Mouse (Mus musculus) kidney, adult 8-10 months (tissue): Measurements from ENCODE around the gene Dnajb8.

ENCODE experiments used
- DNase-seq, 2 experiments: peaks; one replicate each; pipeline ENCODE4 v3.0.0; 2022

Dnajb8 gene

GRCm38 (mm10) chr6:88221968-88222367 is at the start of gene Dnajb8:
TSS of gene Dnajb8 (plus strand) at chr6:88222268.
- no peak for DNase-seq

- DNase-seq = no peak
Measured at GRCm38 (mm10) chr6:88174191-88174590, 47.9 kb upstream of the Dnajb8 start.

- no peak for DNase-seq
Measured at GRCm38 (mm10) chr6:88174676-88175075, 47.4 kb upstream of the Dnajb8 start.

GRCm38 (mm10) chr6:88184671-88185070 is 37.4 kb upstream of the Dnajb8 start:
- DNase-seq = no peak

GRCm38 (mm10) chr6:88188148-88188547 is 33.9 kb upstream of the Dnajb8 start:
- DNase-seq = no peak

GRCm38 (mm10) chr6:88189312-88190042 is 32.6 kb upstream of the Dnajb8 start:
- peak; percentile 58 to 67 for DNase-seq

GRCm38 (mm10) chr6:88190043-88190309 is 32.1 kb upstream of the Dnajb8 start:
- no peak for DNase-seq

GRCm38 (mm10) chr6:88190310-88191023 is 31.6 kb upstream of the Dnajb8 start:
- no peak for DNase-seq

- DNase-seq = no peak
Measured at GRCm38 (mm10) chr6:88191024-88191365, 31.1 kb upstream of the Dnajb8 start.

GRCm38 (mm10) chr6:88191411-88192070 is 30.5 kb upstream of the Dnajb8 start:
- DNase-seq = no peak

GRCm38 (mm10) chr6:88192756-88193155 is 29.3 kb upstream of the Dnajb8 start:
- no peak for DNase-seq

GRCm38 (mm10) chr6:88193433-88194052 is 28.5 kb upstream of the Dnajb8 start, which contains the start of gene Gata2:
TSS of gene Gata2 (plus strand) at chr6:88193891.
- no peak for DNase-seq

- DNase-seq = no peak
Measured at GRCm38 (mm10) chr6:88194053-88194977, 27.8 kb upstream of the Dnajb8 start.

- no peak for DNase-seq
Measured at GRCm38 (mm10) chr6:88194978-88195325, 27.1 kb upstream of the Dnajb8 start.

- DNase-seq = no peak
Measured at GRCm38 (mm10) chr6:88196054-88196732, 25.9 kb upstream of the Dnajb8 start.

GRCm38 (mm10) chr6:88196733-88197312 is 25.2 kb upstream of the Dnajb8 start:
- DNase-seq = no peak

- no peak for DNase-seq
Measured at GRCm38 (mm10) chr6:88197313-88198069, 24.6 kb upstream of the Dnajb8 start.

GRCm38 (mm10) chr6:88198070-88198940 is 23.8 kb upstream of the Dnajb8 start:
- DNase-seq = peak; percentile 81 to 82

- no peak for DNase-seq
Measured at GRCm38 (mm10) chr6:88199001-88199717, 22.9 kb upstream of the Dnajb8 start.
